Mouse (Mus musculus) small intestine, adult 2 months (tissue): ENCODE results near the gene Cox7a1.

ENCODE experiments used
- CTCF ChIP-seq: fragments of 200-500 bp; IDR thresholded peaks from 2 replicates; pipeline ENCODE4 v1.5.1; 2012; ENCODE audit warnings: low read depth, mild to moderate bottlenecking, control low read depth, inconsistent platforms, low read length, moderate library complexity, mixed read lengths; ENCODE audit not compliant: insufficient replicate concordance, insufficient read length; ENCODE audit errors: extremely low read depth
- POLR2A ChIP-seq: fragments of 200-500 bp; IDR thresholded peaks from 2 replicates; pipeline ENCODE4 v1.6.1; 2012; ENCODE audit warnings: low read depth, mild to moderate bottlenecking, control low read depth, inconsistent platforms, low read length, moderate library complexity

- TF ChIP-seq POLR2A (no peak), CTCF (no peak)
These were observed 12.2 kb downstream of the Cox7a1 start for GRCm38 (mm10) chr7:30196171-30196570.
